Comparison of ENCODE assay signal across 32 mouse cellular contexts in the genomic region with DNA sequence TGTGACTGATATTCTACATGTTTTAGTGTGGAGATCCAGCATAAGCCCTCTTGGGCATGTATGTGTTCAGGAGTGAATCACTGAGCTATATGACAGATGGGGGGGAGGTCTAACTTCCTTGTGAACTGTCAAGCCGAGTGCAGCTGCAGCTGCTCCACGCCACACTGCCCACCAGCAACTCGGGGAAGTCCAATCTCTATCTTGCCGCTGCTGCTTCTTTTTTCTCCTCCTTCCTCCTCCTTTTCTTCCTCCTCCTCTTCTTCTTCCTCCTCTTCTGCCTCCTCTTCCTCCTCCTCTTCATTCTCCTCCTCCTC. TPM values are rescaled to one million over a fixed set of nuclear protein-coding genes. Genes with fewer than 3 reads are reported as not detected.
DNase-seq lines count a peak whose midpoint lies in the region; ATAC-seq and TF ChIP-seq lines count a peak whose summit lies in the region.
"Had no signal": no experiment of that assay in that cellular context is flagged by ENCODE, and none has a peak within 500 bp of the region (broad histone marks: within the 10 kb centered on the region; RNA-seq: fewer than 3 reads in every experiment).

No protein-coding gene starts in this region.

- H3K9ac ChIP-seq in MEL (ENCODE audit: control insufficient read depth, low read depth, low read length, poor library complexity, severe bottlenecking) = no peak overlapping the region
- peak overlapping the region; percentile 64 for H3K9ac ChIP-seq in liver, embryonic 14.5 days (replicated peaks)
- H3K9ac ChIP-seq: embryonic facial prominence, embryonic 12.5 days; forebrain, embryonic 13.5 days; heart, embryonic 15.5 days; hindbrain, embryonic 14.5 days; limb, embryonic 13.5 days; lung, embryonic 15.5 days; midbrain, embryonic 15.5 days; neural tube, embryonic 13.5 days; stomach, embryonic 15.5 days had no signal

- WGBS in liver, embryonic 14.5 days (ENCODE audit: insufficient replicate concordance) = 22% methylated on average over 4 of the region's 4 CpGs
- 51% methylated on average over 4 of the region's 4 CpGs for WGBS in kidney, adult 2 months

- H3K36me3 ChIP-seq in MEL (ENCODE audit: control insufficient read depth in 1 of 2, insufficient read depth in 2 of 2, low read length in 2 of 2) = peaks cover 0 to 29% of the 10 kb centered on the region in 2 experiments; a peak in 2 of 4 replicates
- H3K36me3 ChIP-seq in liver, embryonic 14.5 days (replicated peaks; ENCODE audit: control insufficient read depth, insufficient read depth, low read depth) = no peaks in the 10 kb centered on the region
- no peaks in the 10 kb centered on the region for H3K36me3 ChIP-seq in splenic B cell, adult 2 months (ENCODE audit: control insufficient read depth, insufficient read depth, low read length, poor library complexity, severe bottlenecking)
- no peaks in the 10 kb centered on the region for H3K36me3 ChIP-seq in kidney, adult 2 months (ENCODE audit: control insufficient read depth, insufficient read depth, low read length)
- H3K36me3 ChIP-seq: embryonic facial prominence, embryonic 12.5 days; G1E; heart, embryonic 15.5 days; limb, embryonic 13.5 days; lung, embryonic 15.5 days; midbrain, embryonic 15.5 days; neural tube, embryonic 13.5 days; stomach, embryonic 15.5 days had no signal

- H3K4me3 ChIP-seq in MEL (ENCODE audit: control insufficient read depth in 1 of 2, insufficient read depth in 1 of 2, low read depth in 2 of 2, low read length in 2 of 2) = peak overlapping the region; percentile 6 to 31; a peak in 2 of 4 replicates
- H3K4me3 ChIP-seq in liver, embryonic 14.5 days (ENCODE audit: insufficient read depth in 1 of 2, low read depth in 2 of 2, low read length in 2 of 2) = no peak overlapping the region
- H3K4me3 ChIP-seq in kidney, adult 2 months (ENCODE audit: insufficient read depth, low read depth, low read length) = no peak overlapping the region
- H3K4me3 ChIP-seq: embryonic facial prominence, embryonic 12.5 days; forebrain, embryonic 13.5 days; heart, embryonic 15.5 days; limb, embryonic 13.5 days; lung, embryonic 15.5 days; midbrain, embryonic 15.5 days; neural tube, embryonic 13.5 days; stomach, embryonic 15.5 days had no signal

- TF ChIP-seq RAD21 in MEL (IDR thresholded peaks at IDR 0.05; ENCODE audit: low read depth, low read length) = no peak

- peaks cover 10 to 32% of the 10 kb centered on the region in 2 experiments for H3K4me1 ChIP-seq in MEL (ENCODE audit: control insufficient read depth in 1 of 2, insufficient read depth in 2 of 2, low read length in 2 of 2)
- H3K4me1 ChIP-seq in liver, embryonic 14.5 days (replicated peaks; ENCODE audit: control insufficient read depth in 2 of 2, insufficient read depth in 2 of 2, low read length in 1 of 2) = peaks cover 41 to 46% of the 10 kb centered on the region in 2 experiments
- H3K4me1 ChIP-seq in kidney, adult 2 months (ENCODE audit: control insufficient read depth, insufficient read depth, low read length) = no peaks in the 10 kb centered on the region
- H3K4me1 ChIP-seq: embryonic facial prominence, embryonic 12.5 days; forebrain, embryonic 13.5 days; lung, embryonic 15.5 days; midbrain, embryonic 15.5 days; neural tube, embryonic 13.5 days; stomach, embryonic 15.5 days had no signal

- no peak for TF ChIP-seq POLR2A in MEL (IDR thresholded peaks at IDR 0.05; ENCODE audit: control insufficient read depth in 1 of 2, insufficient read depth in 1 of 2, low read depth in 1 of 2, low read length in 2 of 2, poor library complexity in 1 of 2)
- TF ChIP-seq POLR2A in kidney, adult 2 months (IDR thresholded peaks at IDR 0.05; ENCODE audit: low read depth, low read length) = no peak

- no peaks in the 10 kb centered on the region for H3K27me3 ChIP-seq in MEL (ENCODE audit: control insufficient read depth in 1 of 2, insufficient read depth in 2 of 2, low read length in 2 of 2)
- no peaks in the 10 kb centered on the region for H3K27me3 ChIP-seq in liver, embryonic 14.5 days (ENCODE audit: control insufficient read depth, insufficient read depth, low read length)
- no peaks in the 10 kb centered on the region for H3K27me3 ChIP-seq in splenic B cell, adult 2 months (ENCODE audit: control insufficient read depth, insufficient read depth, low read length, poor library complexity, severe bottlenecking)
- no peaks in the 10 kb centered on the region for H3K27me3 ChIP-seq in kidney, adult 2 months (replicated peaks; ENCODE audit: control insufficient read depth, insufficient read depth, low read length)

- TF ChIP-seq CTCF in MEL (IDR thresholded peaks at IDR 0.05 in 2 of 3, conservative IDR thresholded peaks at IDR 0.05 in 1 of 3; ENCODE audit: control insufficient read depth in 1 of 3, insufficient read depth in 1 of 3, low read depth in 2 of 3, low read length in 3 of 3, poor library complexity in 1 of 3, severe bottlenecking in 1 of 3) = no peak
- no peak for TF ChIP-seq CTCF in liver, embryonic 14.5 days (IDR thresholded peaks at IDR 0.05; ENCODE audit: low read depth)
- no peak for TF ChIP-seq CTCF in kidney, adult 2 months (conservative IDR thresholded peaks at IDR 0.05; ENCODE audit: insufficient read depth, insufficient read length, low read depth, low read length)

- H3K79me2 ChIP-seq in MEL (ENCODE audit: control insufficient read depth, insufficient read depth, low read length, poor library complexity) = no peaks in the 10 kb centered on the region; the same call in 1 of the 2 replicates

- peak; percentile 60 for DNase-seq in heart, adult 11 months
- DNase-seq in heart, postnatal 4 days = no peak
- no peak for DNase-seq in MEL (ENCODE audit: low read depth, low spot score)
- DNase-seq in liver, embryonic 14.5 days (ENCODE audit: low read depth in 3 of 3, low spot score in 3 of 3) = no peak
- peak; percentile 71 for DNase-seq in splenic B cell, adult 2 months (ENCODE audit: low read depth, low spot score)
- no peak for DNase-seq in kidney, adult 2 months
- no peak for DNase-seq in layer of hippocampus, adult 11-12 months (ENCODE audit: low spot score)
- DNase-seq: adrenal gland, adult 2 months; cerebellum, adult 18-20 months; cerebellum, postnatal 14 days; heart, postnatal 36 days; kidney, adult 18-20 months; lung, postnatal 36 days; thymus, postnatal 4 days had no signal

- H3K9me3 ChIP-seq in MEL (replicated peaks; ENCODE audit: insufficient read depth, low read length) = no peaks in the 10 kb centered on the region
- H3K9me3 ChIP-seq in liver, embryonic 14.5 days (ENCODE audit: control insufficient read depth, low read length) = no peaks in the 10 kb centered on the region
- H3K9me3 ChIP-seq: embryonic facial prominence, embryonic 12.5 days; forebrain, embryonic 13.5 days; G1E; heart, embryonic 15.5 days; limb, embryonic 13.5 days; lung, embryonic 15.5 days; midbrain, embryonic 15.5 days; neural tube, embryonic 13.5 days; stomach, embryonic 15.5 days had no signal

- no peak for TF ChIP-seq EP300 in MEL (IDR thresholded peaks at IDR 0.05; ENCODE audit: low read depth in 1 of 2, low read length in 2 of 2)
- TF ChIP-seq EP300 in liver, embryonic 14.5 days (IDR thresholded peaks at IDR 0.05; ENCODE audit: low read depth) = no peak

- peak overlapping the region; percentile 72 for H3K4me2 ChIP-seq in liver, embryonic 14.5 days (ENCODE audit: low read depth)
- H3K4me2 ChIP-seq: embryonic facial prominence, embryonic 12.5 days; forebrain, embryonic 13.5 days; heart, embryonic 15.5 days; hindbrain, embryonic 14.5 days; limb, embryonic 13.5 days; lung, embryonic 15.5 days; midbrain, embryonic 15.5 days; neural tube, embryonic 13.5 days; stomach, embryonic 15.5 days had no signal

- H3K27ac ChIP-seq in MEL (ENCODE audit: control insufficient read depth, low read depth, low read length) = no peak overlapping the region
- H3K27ac ChIP-seq in liver, embryonic 14.5 days = peak overlapping the region; percentile 98
- no peak overlapping the region for H3K27ac ChIP-seq in kidney, adult 2 months (ENCODE audit: insufficient read depth, low read depth, low read length)
- H3K27ac ChIP-seq: embryonic facial prominence, embryonic 12.5 days; forebrain, embryonic 13.5 days; heart, embryonic 15.5 days; hindbrain, embryonic 14.5 days; kidney, postnatal 0 days; limb, embryonic 13.5 days; lung, embryonic 15.5 days; midbrain, embryonic 15.5 days; neural tube, embryonic 13.5 days; stomach, embryonic 15.5 days had no signal

- no peak for ATAC-seq in liver, embryonic 14.5 days (ENCODE audit: insufficient read depth)
- ATAC-seq: forebrain, embryonic 13.5 days; inflammation-experienced regulatory T-cells, adult 6 months; midbrain, embryonic 15.5 days had no signal

TF ChIP-seq in MEL, 35 proteins besides CTCF, POLR2A, EP300 and RAD21:
- TF ChIP-seq HCFC1 (IDR thresholded peaks at IDR 0.05; ENCODE audit: low read depth, low read length) (no peak), MYC (IDR thresholded peaks at IDR 0.05; ENCODE audit: low read depth, low read length) (no peak), ZNF384 (IDR thresholded peaks at IDR 0.05; ENCODE audit: low read depth, low read length) (no peak), USF1 (IDR thresholded peaks at IDR 0.05; ENCODE audit: low read depth, low read length) (no peak), TCF12 (IDR thresholded peaks at IDR 0.05; ENCODE audit: low read depth, low read length) (no peak), MEF2A (IDR thresholded peaks at IDR 0.05; ENCODE audit: extremely low read depth, insufficient replicate concordance, low read depth, low read length, poor library complexity, severe bottlenecking) (no peak), ETS1 (IDR thresholded peaks at IDR 0.05; ENCODE audit: low read depth, low read length) (no peak), BHLHE40 (IDR thresholded peaks at IDR 0.05; ENCODE audit: borderline replicate concordance, low read depth, low read length) (no peak), MAFK (IDR thresholded peaks at IDR 0.05; ENCODE audit: borderline replicate concordance, low read depth, low read length) (no peak), ZMIZ1 (IDR thresholded peaks at IDR 0.05; ENCODE audit: low read depth, low read length) (no peak), RCOR1 (IDR thresholded peaks at IDR 0.05; ENCODE audit: low read depth, low read length) (no peak)

RNA-seq across cellular contexts. Expression of a gene that starts 22.3 kb away (rescaled TPM):
- total RNA-seq in heart, postnatal 4 days (2021) = under 1 TPM in 1 of 2 experiments, not detected in 1; 0.50 TPM
- total RNA-seq in MEL (2012; rRNA removed) = not detected in 2 replicates
- under 1 TPM in 1 of 2 experiments, not detected in 1; 0.17 TPM for polyA plus RNA-seq in MEL (2012; ENCODE audit: insufficient read depth in 1 of 2, insufficient read length in 2 of 2, low read depth in 1 of 2, low replicate concordance in 2 of 2, missing spikeins in 1 of 2)
- not detected in 2 replicates for polyA plus RNA-seq in liver, embryonic 14.5 days (2012; rRNA removed)
- not detected in 2 replicates for polyA plus RNA-seq in liver, embryonic 14.5 days (2014; fragmentation: Nextera tagmentation; extraction: Ambion mirVana)
- polyA plus RNA-seq in kidney, adult 2 months (2012; rRNA removed) = 0.08 and 0.14 TPM in 2 replicates
- total RNA-seq: adrenal gland, adult 2 months; adrenal gland, postnatal 4 days; gastrocnemius, adult 18-20 months; gastrocnemius, postnatal 4 days; heart, postnatal 36 days; left cerebral cortex, postnatal 14 days; megakaryocyte-erythroid progenitor cell, adult 5-6 weeks had no signal
- polyA plus RNA-seq: adrenal gland, adult 2 months; forebrain, embryonic 13.5 days; G1E; hindbrain, embryonic 14.5 days; inflammation-experienced regulatory T-cells, adult 6 months; large intestine, adult 2 months; limb, embryonic 13.5 days; midbrain, embryonic 15.5 days; neural tube, embryonic 13.5 days had no signal

Comparison
In these comparisons a context has a peak if more than half of its experiments do, and no peak if none do; other contexts are left out.
1. DNase-seq: peak in heart, adult 11 months (single experiment) and splenic B cell, adult 2 months (single experiment); none in heart, postnatal 4 days (single experiment), MEL (single experiment), liver, embryonic 14.5 days (0 of 3), kidney, adult 2 months (single experiment) and layer of hippocampus, adult 11-12 months (single experiment).
2. H3K4me3 ChIP-seq: peak in MEL (2 of 2); none in liver, embryonic 14.5 days (0 of 2) and kidney, adult 2 months (single experiment).